Mouse (Mus musculus) kidney, adult 2 months (tissue): ENCODE results near the gene Catsper3. TPM values are rescaled to one million over a fixed set of nuclear protein-coding genes. Genes with fewer than 3 reads are reported as not detected.

Experiments used
- DNase-seq: peaks from one replicate; pipeline ENCODE4 v3.0.0; 2021
- H3K27ac ChIP-seq: fragments of 200-500 bp; 2 replicates; pipeline ENCODE4 v1.5.1; 2012; ENCODE audit warnings: low read depth, low read length, control low read depth, inconsistent platforms; ENCODE audit not compliant: insufficient read depth
- H3K27me3 ChIP-seq: fragments of 200-500 bp; replicated peaks from 2 replicates; pipeline ENCODE4 v1.6.1; 2012; ENCODE audit warnings: mild to moderate bottlenecking, moderate library complexity, low read length, inconsistent platforms; ENCODE audit not compliant: control insufficient read depth, insufficient read depth
- H3K36me3 ChIP-seq: fragments of 200-500 bp; 2 replicates; pipeline ENCODE4 v1.6.1; 2012; ENCODE audit warnings: mild to moderate bottlenecking, moderate library complexity, low read length, inconsistent platforms; ENCODE audit not compliant: control insufficient read depth, insufficient read depth
- H3K4me1 ChIP-seq: fragments of 200-500 bp; 2 replicates; pipeline ENCODE4 v1.6.1; 2011; ENCODE audit warnings: low read length; ENCODE audit not compliant: control insufficient read depth, insufficient read depth
- H3K4me3 ChIP-seq: fragments of 200-500 bp; 2 replicates; pipeline ENCODE4 v1.5.1; 2011; ENCODE audit warnings: mild to moderate bottlenecking, low read depth, low read length, control low read depth; ENCODE audit not compliant: insufficient read depth
- CTCF ChIP-seq: fragments of 200-500 bp; conservative IDR thresholded peaks from 2 replicates; pipeline ENCODE4 v1.5.1; 2011; ENCODE audit warnings: low read depth, mild to moderate bottlenecking, control low read depth, low read length, moderate library complexity, mixed read lengths; ENCODE audit not compliant: insufficient read depth, insufficient read length
- POLR2A ChIP-seq: fragments of 200-500 bp; IDR thresholded peaks from one replicate; pipeline ENCODE4 v1.6.1; 2011; ENCODE audit warnings: low read depth, low read length, control low read depth
- WGBS: fragments of 180-500 bp; shearing (Covaris S2); methylation state at CpG from one replicate; pipeline ENCODE4 v1.1.7; 2018; 5-methylcytosine and 5-hydroxymethylcytosine counted together
- polyA plus RNA-seq: library from polyadenylated mRNA; depleted of rRNA; stranded (reverse); fragments of >200 nt; gene quantifications from 2 replicates; pipeline ENCODE4 v1.2.3, GENCODE M21; 2012

Gene Catsper3
- polyA plus RNA-seq, 1 experiment, result 0.30 TPM

DNA sequence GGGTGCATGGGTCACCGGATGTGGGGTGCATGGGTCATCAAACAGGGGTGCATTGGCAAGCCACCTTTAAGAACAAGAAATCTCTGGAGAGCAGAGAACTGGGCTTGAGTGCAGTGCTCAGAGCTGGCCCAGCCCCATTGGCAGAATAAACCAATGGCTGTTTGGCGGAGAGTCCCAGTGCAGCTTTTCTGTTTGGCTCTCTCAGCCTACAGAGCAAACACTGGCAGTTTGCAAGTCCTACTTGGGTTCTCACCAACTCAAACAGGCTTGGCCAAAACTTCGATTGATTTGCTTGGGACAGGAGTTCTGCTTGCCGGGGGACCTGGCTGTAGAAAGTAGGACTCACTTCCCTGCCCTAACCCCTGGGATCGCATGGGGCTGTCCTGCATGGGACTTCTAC lies 26.6 kb downstream of the Catsper3 start:
- no peak overlapping the region for H3K27ac ChIP-seq
- H3K4me3 ChIP-seq, result no peak overlapping the region
- DNase-seq, result no peak
- WGBS, result 84% methylated on average over 5 of the region's 5 CpGs
- no peaks in the 10 kb centered on the region for H3K36me3 ChIP-seq
- H3K27me3 ChIP-seq, result no peaks in the 10 kb centered on the region
- no peaks in the 10 kb centered on the region for H3K4me1 ChIP-seq
- TF ChIP-seq POLR2A (no peak), CTCF (no peak)

DNA sequence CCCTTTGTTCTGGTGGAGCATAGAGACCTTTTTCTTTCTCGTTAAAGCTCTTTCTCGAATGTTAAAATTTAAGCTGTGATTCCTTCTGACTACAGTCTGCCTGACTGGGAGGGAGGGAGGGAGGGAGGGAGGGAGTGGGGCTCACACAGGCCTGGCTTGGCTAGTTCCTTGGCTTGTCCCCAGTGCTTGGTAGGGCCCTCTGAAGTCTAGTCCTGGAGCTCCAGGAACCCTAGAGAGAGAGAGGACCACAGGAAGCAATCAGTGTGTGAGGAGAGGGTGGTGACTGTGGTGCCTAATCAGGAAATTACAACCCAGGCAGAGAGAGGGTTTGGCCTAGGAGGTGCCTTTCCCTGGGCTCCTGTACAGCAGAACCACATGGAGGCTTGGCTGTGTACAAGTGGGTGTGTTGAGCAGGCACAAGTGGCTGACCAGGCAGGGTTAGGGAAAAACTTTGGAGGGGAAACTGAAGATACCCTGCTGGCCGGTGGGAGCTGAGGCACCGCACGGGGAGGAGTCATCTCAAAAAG lies 29.2 kb downstream of the Catsper3 start:
- no peak for DNase-seq
- Histone ChIP-seq H3K27me3 (no peaks in the 10 kb centered on the region), H3K4me1 (no peaks in the 10 kb centered on the region), H3K27ac (no peak overlapping the region), H3K36me3 (no peaks in the 10 kb centered on the region), H3K4me3 (no peak overlapping the region)
- TF ChIP-seq CTCF, result no peak
- WGBS, result 64% methylated on average over 5 of the region's 5 CpGs

DNA sequence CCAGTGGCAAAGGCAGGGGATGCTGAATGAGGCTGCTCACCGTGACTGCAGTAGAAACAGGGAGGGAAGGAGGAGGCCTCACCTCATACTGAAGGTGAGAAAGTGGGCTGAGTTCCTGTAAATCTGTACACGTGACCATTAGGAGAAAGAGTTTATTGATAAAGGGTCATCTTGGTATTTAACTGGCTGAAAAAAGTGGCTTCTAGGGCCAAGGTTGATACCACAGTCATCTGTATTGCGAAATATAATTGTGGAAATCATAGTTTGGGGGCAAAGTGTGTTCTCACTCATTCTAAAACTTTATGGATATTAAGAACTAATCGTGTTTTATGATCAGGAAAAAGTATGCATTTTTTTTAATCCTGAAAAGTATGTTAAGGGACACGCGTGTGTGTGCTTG lies 30.5 kb downstream of the Catsper3 start:
- TF ChIP-seq POLR2A, result no peak
- no peak for TF ChIP-seq CTCF
- no peaks in the 10 kb centered on the region for H3K36me3 ChIP-seq
- no peaks in the 10 kb centered on the region for H3K4me1 ChIP-seq
- DNase-seq, result no peak
- H3K27ac ChIP-seq, result no peak overlapping the region
- 89% methylated on average over 6 of the region's 6 CpGs for WGBS
- H3K4me3 ChIP-seq, result no peak overlapping the region
- no peaks in the 10 kb centered on the region for H3K27me3 ChIP-seq

DNA sequence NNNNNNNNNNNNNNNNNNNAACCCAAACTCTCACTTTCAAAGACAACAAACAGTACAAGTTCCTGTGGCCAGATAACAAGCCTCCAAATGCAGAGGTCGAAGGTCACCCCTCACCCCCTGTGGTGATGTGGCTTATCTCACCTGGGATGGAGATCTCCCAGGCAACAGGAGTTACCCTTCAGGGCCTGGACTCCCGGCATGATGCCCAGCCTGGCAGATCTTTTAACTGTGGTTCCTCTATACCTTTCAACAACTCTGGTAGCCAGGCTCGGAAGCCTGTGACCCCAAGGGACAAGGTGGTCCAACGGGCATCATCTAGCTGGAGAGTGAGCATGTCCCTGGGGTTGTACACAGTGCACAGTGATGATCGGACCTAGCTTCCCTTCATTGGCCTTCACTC lies 38.1 kb downstream of the Catsper3 start:
- Histone ChIP-seq H3K27me3 (peaks cover 16% of the 10 kb centered on the region), H3K4me3 (no peak overlapping the region), H3K4me1 (no peaks in the 10 kb centered on the region), H3K27ac (no peak overlapping the region), H3K36me3 (no peaks in the 10 kb centered on the region)
- no peak for DNase-seq
- 79% methylated on average over 5 of the region's 5 CpGs for WGBS
- TF ChIP-seq POLR2A (no peak), CTCF (no peak)

DNA sequence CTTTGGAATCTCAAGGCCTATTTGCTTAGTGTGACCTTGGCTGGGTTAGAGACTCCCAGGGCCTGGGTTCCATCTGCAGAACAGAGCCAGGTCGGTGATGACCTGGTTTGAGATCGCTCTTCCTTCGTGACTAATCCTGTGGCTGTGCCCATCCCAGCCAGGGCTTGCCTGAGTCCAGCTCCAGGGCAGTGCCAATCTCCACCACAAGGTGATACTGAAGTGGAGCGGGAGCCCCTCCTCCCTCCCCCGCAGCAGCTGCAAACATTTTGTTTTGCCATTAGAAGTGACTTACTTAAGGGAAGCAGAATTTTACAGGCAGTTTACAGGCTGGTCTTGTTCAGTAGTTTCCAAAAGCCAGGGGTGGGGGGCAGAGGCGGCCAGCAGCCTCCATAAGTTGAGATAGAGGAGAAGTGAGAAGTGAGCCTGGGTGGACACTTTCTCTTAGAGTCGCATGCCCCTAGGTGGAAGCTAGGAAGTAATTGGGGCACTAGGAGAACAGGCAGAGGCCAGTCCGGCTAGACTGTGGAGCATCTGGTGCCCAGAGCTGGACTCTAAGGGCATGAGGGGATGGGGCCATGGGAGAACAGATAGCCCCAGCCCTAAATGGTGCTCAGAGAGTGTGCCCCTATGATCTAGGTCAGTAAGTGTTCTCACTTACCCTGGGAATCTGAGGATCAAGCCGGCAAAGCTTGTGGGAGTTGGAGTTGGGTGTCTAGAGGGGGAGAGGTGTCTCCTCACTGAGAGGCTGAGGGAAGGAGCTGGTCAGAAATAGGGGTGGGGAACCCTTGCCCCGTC lies 40.0 kb downstream of the Catsper3 start:
- H3K27ac ChIP-seq, result no peak overlapping the region
- no peak for DNase-seq
- 22% methylated on average over 10 of the region's 10 CpGs for WGBS
- peaks cover 22% of the 10 kb centered on the region for H3K27me3 ChIP-seq
- H3K4me1 ChIP-seq, result no peaks in the 10 kb centered on the region
- no peak for TF ChIP-seq POLR2A
- TF ChIP-seq CTCF, result no peak
- no peaks in the 10 kb centered on the region for H3K36me3 ChIP-seq
- no peak overlapping the region for H3K4me3 ChIP-seq

DNA sequence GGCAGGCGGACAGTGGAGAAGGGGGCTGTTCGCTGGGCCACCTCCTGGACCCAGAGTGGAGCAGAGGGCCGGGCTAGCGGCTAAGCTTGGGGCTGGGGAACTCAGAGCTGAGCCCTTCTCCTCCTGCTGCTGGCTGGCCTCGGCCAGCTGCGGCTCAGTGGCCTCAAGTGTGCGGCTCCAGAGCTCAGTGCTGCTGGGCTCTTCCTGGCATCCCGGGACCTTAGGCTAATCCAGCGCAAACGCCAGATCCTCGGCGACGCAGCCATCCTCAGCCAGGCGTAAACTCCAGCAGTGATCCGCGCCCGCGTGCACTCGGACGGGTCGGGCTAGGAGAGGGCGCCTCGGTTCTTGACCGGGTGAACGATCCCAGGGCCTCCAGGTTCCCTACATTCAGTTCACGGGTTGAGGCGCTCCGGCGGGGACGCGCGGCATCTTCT lies 40.9 kb downstream of the Catsper3 start:
- Histone ChIP-seq H3K27me3 (peaks cover 22% of the 10 kb centered on the region), H3K36me3 (no peaks in the 10 kb centered on the region), H3K4me3 (no peak overlapping the region), H3K4me1 (no peaks in the 10 kb centered on the region), H3K27ac (no peak overlapping the region)
- 4% methylated on average over 32 of the region's 32 CpGs for WGBS
- no peak for TF ChIP-seq POLR2A
- no peak for TF ChIP-seq CTCF
- DNase-seq, result peak; percentile 17

DNA sequence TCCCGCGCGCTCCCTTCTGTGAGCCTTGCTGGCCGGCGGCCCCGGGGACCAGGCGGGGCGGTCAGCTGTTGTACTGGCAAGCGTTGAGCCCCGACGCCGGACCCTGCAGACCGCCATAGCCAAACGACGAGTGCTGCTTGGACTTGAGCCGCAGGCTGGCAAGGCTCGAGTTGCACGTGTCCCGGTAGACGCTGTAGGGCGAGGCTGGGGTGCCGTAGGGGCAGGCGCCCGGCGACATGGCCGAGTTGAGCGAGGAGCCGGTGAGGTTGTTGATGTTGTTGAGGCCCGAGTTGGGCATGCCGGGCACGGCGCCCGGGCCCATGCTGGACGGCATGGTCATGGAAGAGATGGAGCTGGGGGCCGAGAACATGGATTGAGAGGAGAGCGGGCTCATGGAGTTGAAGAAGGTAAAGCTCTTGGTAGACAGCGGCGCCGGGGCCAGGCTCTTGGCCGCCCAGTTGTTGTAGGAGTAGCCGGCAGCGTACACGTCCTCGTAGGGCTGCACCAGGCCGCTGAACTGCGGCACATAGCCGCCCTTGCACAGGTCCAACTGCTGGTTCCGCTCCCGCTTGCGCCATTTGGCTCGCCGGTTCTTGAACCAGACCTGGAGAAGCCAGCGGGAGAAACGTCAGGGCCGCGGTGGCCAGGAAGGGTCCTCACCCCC lies 41.8 kb downstream of the Catsper3 start:
- H3K4me1 ChIP-seq, result no peaks in the 10 kb centered on the region
- H3K27ac ChIP-seq, result no peak overlapping the region
- peaks cover 26% of the 10 kb centered on the region for H3K27me3 ChIP-seq
- no peak overlapping the region for H3K4me3 ChIP-seq
- 5% methylated on average over 56 of the region's 56 CpGs for WGBS
- TF ChIP-seq CTCF (no peak), POLR2A (no peak)
- H3K36me3 ChIP-seq, result no peaks in the 10 kb centered on the region
- DNase-seq, result peak; percentile 11
